Mouse (Mus musculus): Measurements from ENCODE around the gene A830018L16Rik. TPM values are rescaled to one million over a fixed set of nuclear protein-coding genes. Genes with fewer than 3 reads are reported as not detected.

The A830018L16Rik gene
- polyA plus RNA-seq, 1 experiment from 2014 or later, result 0.13 TPM

DNA sequence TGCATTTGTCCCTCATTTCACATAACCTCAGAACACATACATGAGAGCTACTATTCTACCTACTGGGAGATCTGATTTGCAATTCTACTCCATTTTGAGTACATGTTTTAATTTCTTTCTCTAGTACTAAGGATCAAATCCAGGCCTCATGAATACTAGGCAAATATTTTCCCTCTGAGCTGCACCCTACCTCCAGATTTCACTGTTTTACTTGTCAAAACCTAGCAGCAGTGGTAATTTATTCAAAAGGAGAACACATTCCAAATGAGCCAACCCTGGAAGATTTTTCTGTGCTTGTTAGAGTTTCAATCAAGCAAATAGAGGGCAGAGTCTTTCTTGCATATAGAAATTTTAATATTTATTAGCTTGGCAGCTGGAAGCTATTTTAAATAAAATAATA, 238.9 kb downstream of the A830018L16Rik start:
- ATAC-seq (ENCODE audit: low read depth), result no peak
- H3K27me3 ChIP-seq, result no peaks in the 10 kb centered on the region

DNA sequence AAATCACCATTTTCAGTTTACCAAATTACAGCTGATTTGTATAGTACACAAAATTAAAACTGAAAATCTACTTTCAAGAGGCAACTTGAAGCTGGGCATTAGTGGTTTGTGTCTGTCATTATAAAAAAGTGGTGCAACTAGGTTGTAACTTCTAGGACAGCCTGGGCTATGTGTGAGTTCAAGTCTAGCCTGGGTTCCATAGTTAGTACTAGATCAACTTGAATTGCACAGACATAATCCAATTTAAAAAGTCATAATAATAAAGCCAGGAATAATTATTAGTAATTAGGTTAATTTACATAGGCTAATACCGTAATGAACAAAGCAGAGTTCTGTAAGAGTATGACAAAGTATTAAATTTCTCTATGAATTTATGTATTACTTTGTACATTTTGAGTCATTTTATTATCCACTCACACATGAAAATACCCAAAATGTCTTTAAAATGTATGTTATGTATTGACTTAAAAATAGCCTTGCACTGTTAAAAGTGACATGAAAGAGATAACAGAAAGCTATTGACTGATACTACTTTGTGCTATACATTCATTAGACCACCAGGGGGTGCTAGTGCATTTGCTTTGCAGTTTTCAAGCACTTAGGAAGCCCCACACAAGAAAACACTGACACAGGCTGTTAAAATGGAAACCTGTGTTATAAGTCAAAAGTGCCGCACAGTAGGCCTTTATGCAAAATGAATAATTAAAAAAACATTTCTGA, 243.6 kb downstream of the A830018L16Rik start:
- no peak overlapping the region for H3K27ac ChIP-seq
- ATAC-seq (ENCODE audit: low read depth), result no peak
- no peak for DNase-seq
- H3K27me3 ChIP-seq, result no peaks in the 10 kb centered on the region
- no peaks in the 10 kb centered on the region for H3K9me3 ChIP-seq (replicated peaks)
- no peak overlapping the region for H3K9ac ChIP-seq
- no peaks in the 10 kb centered on the region for H3K36me3 ChIP-seq
- WGBS (ENCODE audit: insufficient replicate concordance), result 55% methylated on average over 2 of the region's 2 CpGs
- H3K4me3 ChIP-seq (replicated peaks), result no peak overlapping the region
- no peaks in the 10 kb centered on the region for H3K4me1 ChIP-seq (replicated peaks)
- no peak overlapping the region for H3K4me2 ChIP-seq

More for the DNA sequence above, 238.9 kb downstream of the A830018L16Rik start:
- no peak overlapping the region for H3K9ac ChIP-seq
- no peak overlapping the region for H3K4me3 ChIP-seq (replicated peaks)
- H3K4me1 ChIP-seq (replicated peaks), result no peaks in the 10 kb centered on the region
- H3K4me2 ChIP-seq, result no peak overlapping the region
- no peak overlapping the region for H3K27ac ChIP-seq
- no peak for DNase-seq
- no peaks in the 10 kb centered on the region for H3K9me3 ChIP-seq (replicated peaks)
- H3K36me3 ChIP-seq, result no peaks in the 10 kb centered on the region

DNA sequence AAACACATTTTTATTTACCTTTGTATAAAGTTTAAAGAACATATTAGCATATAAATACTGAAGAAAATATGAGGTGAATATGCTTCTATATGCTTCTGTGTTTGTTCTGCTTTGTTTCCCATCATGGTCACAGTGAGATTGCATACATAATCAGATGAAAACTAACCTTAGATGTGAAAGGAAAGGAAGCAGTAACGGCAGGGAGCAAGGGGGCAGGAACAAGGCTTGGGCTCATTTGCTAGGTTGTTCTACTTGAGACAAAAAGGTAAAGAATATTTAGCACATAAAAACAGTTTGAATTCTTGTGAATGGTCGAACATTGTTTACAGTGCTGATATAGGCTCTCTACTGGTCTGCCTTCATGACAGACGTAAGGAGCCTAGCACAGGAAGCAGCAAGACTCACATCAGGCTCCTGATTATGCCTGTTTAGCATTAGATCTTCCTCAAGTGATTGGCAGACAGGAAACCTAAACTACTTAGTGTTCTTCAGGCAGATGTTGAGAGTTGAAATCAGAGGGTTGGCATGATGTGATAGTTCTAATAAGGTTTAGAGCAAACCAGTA, 244.2 kb downstream of the A830018L16Rik start:
- Histone ChIP-seq H3K4me3 (replicated peaks) (no peak overlapping the region), H3K36me3 (no peaks in the 10 kb centered on the region), H3K4me2 (no peak overlapping the region), H3K4me1 (replicated peaks) (no peaks in the 10 kb centered on the region), H3K9me3 (replicated peaks) (no peaks in the 10 kb centered on the region), H3K9ac (no peak overlapping the region), H3K27ac (no peak overlapping the region), H3K27me3 (no peaks in the 10 kb centered on the region)
- ATAC-seq (ENCODE audit: low read depth), result no peak
- DNase-seq, result no peak
- WGBS (ENCODE audit: insufficient replicate concordance), result 20% methylated on average over 3 of the region's 3 CpGs

DNA sequence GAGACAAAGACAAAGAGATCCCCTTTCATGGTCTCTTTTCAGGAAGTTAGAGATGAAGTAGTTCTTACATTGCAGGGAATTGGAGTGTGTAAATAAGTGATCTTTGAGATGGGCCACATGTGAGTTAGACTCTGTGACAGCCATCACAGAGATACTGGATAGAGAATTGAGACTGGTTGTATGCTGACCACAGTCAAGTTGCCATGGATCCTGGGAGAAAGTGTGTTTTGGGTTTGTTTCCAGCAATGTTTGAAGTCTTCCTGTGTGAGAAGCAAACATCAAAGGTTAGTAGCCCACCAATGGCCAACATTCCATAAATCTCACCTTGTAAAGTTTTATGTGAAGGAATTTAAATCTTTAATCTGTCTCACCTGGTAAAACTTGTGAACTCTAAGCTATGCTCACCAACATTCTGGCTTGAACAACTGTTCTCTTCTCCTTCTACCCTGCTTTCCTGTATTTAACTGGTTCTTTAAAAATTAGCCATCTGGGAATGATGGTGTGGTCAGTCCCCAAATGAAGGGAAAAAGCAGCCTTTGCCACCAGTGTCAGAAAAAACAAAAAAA, 330.9 kb downstream of the A830018L16Rik start:
- H3K9me3 ChIP-seq (replicated peaks), result no peaks in the 10 kb centered on the region
- H3K27me3 ChIP-seq, result no peaks in the 10 kb centered on the region
- ATAC-seq (ENCODE audit: low read depth) (no peak), DNase-seq (no peak)
- H3K36me3 ChIP-seq, result no peaks in the 10 kb centered on the region
- H3K4me1 ChIP-seq (replicated peaks), result no peaks in the 10 kb centered on the region
- H3K9ac ChIP-seq, result no peak overlapping the region
- H3K4me2 ChIP-seq, result no peak overlapping the region
- no peak overlapping the region for H3K27ac ChIP-seq
- H3K4me3 ChIP-seq (replicated peaks), result no peak overlapping the region

DNA sequence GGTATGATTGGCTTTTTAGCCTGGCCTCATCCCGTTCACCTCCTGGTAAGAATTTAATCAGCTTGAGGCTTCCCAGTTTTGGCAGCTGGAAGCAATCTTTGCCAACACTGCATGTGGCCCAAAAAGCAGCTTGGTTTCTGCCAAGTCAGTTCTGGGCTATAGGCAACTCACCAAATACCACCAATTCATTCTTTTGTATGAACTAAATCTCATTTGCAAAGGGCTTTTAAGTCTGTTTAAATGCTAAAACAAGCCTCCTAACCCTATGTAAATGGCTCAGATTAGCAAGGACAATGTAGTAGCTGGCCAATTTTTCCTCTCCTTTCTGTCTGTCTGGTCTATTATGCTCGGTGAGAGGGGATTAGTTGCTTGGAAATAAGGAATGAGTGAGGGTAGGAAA, 334.5 kb downstream of the A830018L16Rik start:
- Histone ChIP-seq H3K9me3 (replicated peaks) (no peaks in the 10 kb centered on the region), H3K4me2 (no peak overlapping the region), H3K4me3 (replicated peaks) (no peak overlapping the region), H3K4me1 (replicated peaks) (no peaks in the 10 kb centered on the region), H3K27ac (no peak overlapping the region), H3K36me3 (no peaks in the 10 kb centered on the region), H3K27me3 (no peaks in the 10 kb centered on the region), H3K9ac (no peak overlapping the region)
- DNase-seq, result no peak
- WGBS (ENCODE audit: insufficient replicate concordance), result 45% methylated on average over 2 of the region's 2 CpGs
- no peak for ATAC-seq (ENCODE audit: low read depth)

GRCm38 (mm10) chr1:11750065-11750464, 336.2 kb downstream of the A830018L16Rik start:
- no peak for ATAC-seq (ENCODE audit: low read depth)
- H3K27me3 ChIP-seq, result no peaks in the 10 kb centered on the region
- H3K4me2 ChIP-seq, result no peak overlapping the region
- H3K9ac ChIP-seq, result no peak overlapping the region
- no peaks in the 10 kb centered on the region for H3K9me3 ChIP-seq (replicated peaks)
- H3K36me3 ChIP-seq, result no peaks in the 10 kb centered on the region
- no peak for DNase-seq
- H3K4me3 ChIP-seq (replicated peaks), result no peak overlapping the region
- H3K4me1 ChIP-seq (replicated peaks), result no peaks in the 10 kb centered on the region
- no peak overlapping the region for H3K27ac ChIP-seq

DNA sequence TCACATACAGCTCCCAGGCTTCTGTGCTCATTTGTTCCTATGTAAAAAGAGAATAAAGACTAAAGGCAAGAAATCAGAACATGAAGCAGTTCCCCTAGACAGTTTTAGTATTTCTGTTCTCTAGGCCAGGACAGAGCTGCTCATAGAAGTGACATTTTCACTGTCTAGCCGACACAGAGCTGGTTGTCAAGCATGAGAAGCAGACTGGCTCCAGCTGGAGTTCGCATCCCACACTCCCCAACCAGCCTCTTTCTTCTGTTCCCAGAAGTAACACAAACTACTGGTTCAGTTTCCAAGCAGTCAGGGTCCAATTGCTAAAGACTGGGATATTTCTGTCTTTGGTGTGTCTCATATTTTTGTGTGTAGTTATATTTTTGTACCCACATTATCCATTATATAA, 336.7 kb downstream of the A830018L16Rik start:
- no peak for DNase-seq
- Histone ChIP-seq H3K4me2 (no peak overlapping the region), H3K9ac (no peak overlapping the region), H3K36me3 (no peaks in the 10 kb centered on the region), H3K27ac (no peak overlapping the region), H3K4me1 (replicated peaks) (no peaks in the 10 kb centered on the region), H3K9me3 (replicated peaks) (no peaks in the 10 kb centered on the region), H3K27me3 (no peaks in the 10 kb centered on the region), H3K4me3 (replicated peaks) (no peak overlapping the region)
- no peak for ATAC-seq (ENCODE audit: low read depth)
- 56% methylated on average over 2 of the region's 2 CpGs for WGBS (ENCODE audit: insufficient replicate concordance)

DNA sequence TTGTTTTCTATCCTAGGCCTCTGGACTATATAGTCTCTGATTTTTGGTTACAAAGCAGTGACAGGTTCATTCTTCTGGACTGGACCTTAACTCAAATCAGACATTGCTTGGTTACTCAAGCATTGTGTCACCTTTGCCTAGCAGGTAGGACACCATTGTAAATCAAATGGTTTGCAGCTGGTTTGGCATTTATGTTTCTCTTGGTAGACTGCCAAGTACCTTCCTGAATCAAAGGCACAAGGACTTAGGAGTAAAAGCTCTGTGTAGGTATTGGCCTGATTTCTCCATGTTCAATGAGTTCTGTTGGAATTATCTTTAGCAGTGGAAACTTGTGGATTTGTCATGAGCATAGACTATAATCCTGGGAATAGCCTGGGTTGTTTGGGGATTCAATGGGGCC, 338.1 kb downstream of the A830018L16Rik start:
- Histone ChIP-seq H3K27me3 (no peaks in the 10 kb centered on the region), H3K27ac (no peak overlapping the region), H3K4me1 (replicated peaks) (no peaks in the 10 kb centered on the region), H3K9me3 (replicated peaks) (no peaks in the 10 kb centered on the region), H3K4me3 (replicated peaks) (no peak overlapping the region), H3K36me3 (no peaks in the 10 kb centered on the region), H3K9ac (no peak overlapping the region), H3K4me2 (no peak overlapping the region)
- no peak for DNase-seq
- no peak for ATAC-seq (ENCODE audit: low read depth)

DNA sequence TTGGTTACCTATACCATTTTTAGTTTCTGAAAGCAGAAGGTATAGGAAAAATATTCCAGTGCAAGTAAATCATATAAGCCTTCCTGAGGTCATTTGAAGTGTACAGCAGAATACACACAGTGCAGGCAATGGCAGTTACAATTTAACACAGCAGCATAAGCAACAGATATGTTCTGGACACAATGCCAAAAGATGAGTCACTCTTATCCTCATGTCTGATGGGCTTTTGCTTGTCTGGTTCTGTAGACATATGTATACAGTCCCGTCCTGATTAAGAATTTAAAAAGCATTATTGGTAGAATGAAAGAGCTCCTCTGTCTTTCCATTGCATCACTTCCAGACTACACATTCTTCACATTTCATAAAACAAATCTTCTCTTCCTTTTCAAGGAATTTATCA, 374.4 kb downstream of the A830018L16Rik start:
- no peak overlapping the region for H3K4me3 ChIP-seq (replicated peaks)
- DNase-seq (no peak), ATAC-seq (ENCODE audit: low read depth) (no peak)
- H3K36me3 ChIP-seq, result no peaks in the 10 kb centered on the region
- no peaks in the 10 kb centered on the region for H3K27me3 ChIP-seq
- H3K4me1 ChIP-seq (replicated peaks), result no peaks in the 10 kb centered on the region
- no peak overlapping the region for H3K27ac ChIP-seq
- H3K9me3 ChIP-seq (replicated peaks), result no peaks in the 10 kb centered on the region
- H3K9ac ChIP-seq, result no peak overlapping the region
- no peak overlapping the region for H3K4me2 ChIP-seq
- 31% methylated on average over 1 of the region's 1 CpGs for WGBS (ENCODE audit: insufficient replicate concordance)

DNA sequence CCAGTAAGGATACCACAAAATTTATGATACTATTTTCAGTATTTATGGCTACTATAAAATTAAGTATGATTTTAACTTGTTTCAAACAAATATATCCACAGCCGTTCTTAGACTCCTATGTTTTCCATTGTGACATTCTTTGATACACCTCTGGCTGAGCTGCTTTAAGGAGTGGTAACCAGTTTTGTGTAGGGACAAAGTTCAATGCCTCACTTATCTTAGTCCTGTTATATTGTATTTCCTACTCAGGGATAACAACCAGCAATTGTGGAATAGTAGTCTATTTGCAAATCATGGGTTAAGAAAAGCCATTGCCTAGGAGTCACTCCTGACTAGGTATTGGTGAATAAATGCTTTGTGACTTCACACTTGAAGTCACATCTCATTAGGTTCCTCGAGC, 378.9 kb downstream of the A830018L16Rik start:
- DNase-seq (no peak), ATAC-seq (ENCODE audit: low read depth) (no peak)
- WGBS (ENCODE audit: insufficient replicate concordance), result 56% methylated on average over 2 of the region's 2 CpGs
- no peaks in the 10 kb centered on the region for H3K27me3 ChIP-seq
- no peaks in the 10 kb centered on the region for H3K9me3 ChIP-seq (replicated peaks)
- H3K4me2 ChIP-seq, result no peak overlapping the region
- no peaks in the 10 kb centered on the region for H3K4me1 ChIP-seq (replicated peaks)
- no peak overlapping the region for H3K27ac ChIP-seq
- no peak overlapping the region for H3K4me3 ChIP-seq (replicated peaks)
- no peak overlapping the region for H3K9ac ChIP-seq
- no peaks in the 10 kb centered on the region for H3K36me3 ChIP-seq

GRCm38 (mm10) chr1:11795666-11796065, 381.8 kb downstream of the A830018L16Rik start:
- no peaks in the 10 kb centered on the region for H3K4me1 ChIP-seq (replicated peaks)
- H3K27ac ChIP-seq, result no peak overlapping the region
- H3K4me2 ChIP-seq, result no peak overlapping the region
- no peak overlapping the region for H3K4me3 ChIP-seq (replicated peaks)
- WGBS (ENCODE audit: insufficient replicate concordance), result 36% methylated on average over 2 of the region's 2 CpGs
- DNase-seq, result no peak
- no peak overlapping the region for H3K9ac ChIP-seq
- no peaks in the 10 kb centered on the region for H3K9me3 ChIP-seq (replicated peaks)
- no peaks in the 10 kb centered on the region for H3K27me3 ChIP-seq
- ATAC-seq (ENCODE audit: low read depth), result no peak
- H3K36me3 ChIP-seq, result no peaks in the 10 kb centered on the region

DNA sequence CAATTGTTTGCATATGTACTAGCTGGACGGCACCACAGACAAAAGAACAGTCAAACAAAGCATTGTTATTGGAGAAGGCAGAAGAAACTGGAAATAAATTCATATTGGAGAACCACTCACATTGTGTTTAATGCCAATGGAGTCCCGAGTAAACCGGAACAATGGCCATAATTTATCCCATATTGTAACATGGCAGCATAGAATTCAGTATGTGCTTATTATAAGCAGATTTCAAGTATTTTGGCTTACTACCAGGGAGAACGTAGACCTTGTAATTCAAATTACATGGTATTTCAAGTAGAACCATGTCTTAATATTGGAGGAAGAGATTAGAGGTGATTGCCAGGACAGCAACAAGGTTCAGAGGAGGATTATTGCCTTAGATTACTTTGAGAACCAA, 458.9 kb downstream of the A830018L16Rik start:
- no peaks in the 10 kb centered on the region for H3K9me3 ChIP-seq (replicated peaks)
- no peaks in the 10 kb centered on the region for H3K4me1 ChIP-seq (replicated peaks)
- 62% methylated on average over 4 of the region's 4 CpGs for WGBS (ENCODE audit: insufficient replicate concordance)
- no peak for DNase-seq
- ATAC-seq (ENCODE audit: low read depth), result no peak
- H3K9ac ChIP-seq, result no peak overlapping the region
- H3K27ac ChIP-seq, result no peak overlapping the region
- no peaks in the 10 kb centered on the region for H3K27me3 ChIP-seq
- H3K36me3 ChIP-seq, result no peaks in the 10 kb centered on the region
- no peak overlapping the region for H3K4me2 ChIP-seq
- H3K4me3 ChIP-seq (replicated peaks), result no peak overlapping the region
